Mouse (Mus musculus) forebrain, embryonic 16.5 days (tissue): ENCODE measurements around the gene Tiam1. TPM values are rescaled to one million over a fixed set of nuclear protein-coding genes. Genes with fewer than 3 reads are reported as not detected.

Experiments used
- ATAC-seq: fragments of 200-750 bp; cut with Nextera tagmentation; 2 replicates; pipeline ENCODE4 v1.8.0; 2017; ENCODE audit warnings: mild to moderate bottlenecking, moderate library complexity
- H3K27ac ChIP-seq: fragments of 300-500 bp; sonication (generic); 2 replicates; pipeline ENCODE4 v1.5.1; 2014; ENCODE audit warnings: low read length, control low read depth
- H3K27me3 ChIP-seq: fragments of 300-500 bp; sonication (generic); replicated peaks from 2 replicates; pipeline ENCODE4 v1.6.1; 2014; ENCODE audit warnings: low read length; ENCODE audit not compliant: control insufficient read depth, insufficient read depth
- H3K36me3 ChIP-seq: fragments of 300-500 bp; sonication (generic); 2 replicates; pipeline ENCODE4 v1.6.1; 2014; ENCODE audit not compliant: control insufficient read depth, insufficient read depth
- H3K4me1 ChIP-seq: fragments of 300-500 bp; sonication (generic); replicated peaks from 2 replicates; pipeline ENCODE4 v1.6.1; 2014; ENCODE audit warnings: low read length; ENCODE audit not compliant: control insufficient read depth, insufficient read depth
- H3K4me2 ChIP-seq: fragments of 300-500 bp; sonication (generic); 2 replicates; pipeline ENCODE4 v1.6.1; 2014; ENCODE audit warnings: mild to moderate bottlenecking, low read length, control low read depth
- H3K4me3 ChIP-seq: fragments of 300-500 bp; sonication (generic); replicated peaks from 2 replicates; pipeline ENCODE4 v1.5.1; 2014; ENCODE audit warnings: mild to moderate bottlenecking, low read length, control low read depth
- H3K9ac ChIP-seq: fragments of 300-500 bp; sonication (generic); replicated peaks from 2 replicates; pipeline ENCODE4 v1.6.1; 2014; ENCODE audit warnings: low read depth, low read length, control low read depth
- H3K9me3 ChIP-seq: fragments of 300-500 bp; sonication (generic); 2 replicates; pipeline ENCODE4 v1.6.1; 2016; ENCODE audit warnings: low read length; ENCODE audit not compliant: control insufficient read depth
- WGBS: fragments of 180-500 bp; shearing (Covaris S2); extraction: QIAGEN DNeasy Blood & Tissue Kit; methylation state at CpG from one replicate; pipeline ENCODE4 v1.1.7; 2014; 5-methylcytosine and 5-hydroxymethylcytosine counted together
- polyA plus RNA-seq: library from polyadenylated mRNA; unstranded; fragments of >200 nt; fragmentation: Nextera tagmentation; extraction: Ambion mirVana; gene quantifications from 2 replicates; pipeline ENCODE4 v1.2.1, GENCODE M21; 2015

The Tiam1 gene
- polyA plus RNA-seq, 1 experiment from 2014 or later = 29.5 TPM

GRCm38 (mm10) chr16:90128361-90128760 lies 15.2 kb downstream of the Tiam1 start:
- no peaks in the 10 kb centered on the region for H3K27me3 ChIP-seq
- H3K27ac ChIP-seq = no peak overlapping the region
- H3K9ac ChIP-seq = no peak overlapping the region
- H3K9me3 ChIP-seq = no peaks in the 10 kb centered on the region
- no peak overlapping the region for H3K4me3 ChIP-seq
- no peak overlapping the region for H3K4me2 ChIP-seq
- H3K36me3 ChIP-seq = no peaks in the 10 kb centered on the region
- H3K4me1 ChIP-seq = peaks cover 6% of the 10 kb centered on the region; the same call in 1 of the 2 replicates
- WGBS = 49% methylated on average over 8 of the region's 8 CpGs
- ATAC-seq = no peak

GRCm38 (mm10) chr16:90125318-90126314 lies 18.0 kb downstream of the Tiam1 start:
- Histone ChIP-seq H3K4me1 (peaks cover 6% of the 10 kb centered on the region; the same call in 1 of the 2 replicates), H3K4me2 (no peak overlapping the region), H3K27ac (no peak overlapping the region), H3K27me3 (no peaks in the 10 kb centered on the region), H3K9ac (no peak overlapping the region), H3K9me3 (no peaks in the 10 kb centered on the region; the same call in 1 of the 2 replicates), H3K4me3 (no peak overlapping the region), H3K36me3 (no peaks in the 10 kb centered on the region)
- no peak for ATAC-seq
- 75% methylated on average over 21 of the region's 21 CpGs for WGBS

- ATAC-seq = no peak
- H3K9me3 ChIP-seq = no peaks in the 10 kb centered on the region; the same call in 1 of the 2 replicates
- H3K4me3 ChIP-seq = no peak overlapping the region
- no peaks in the 10 kb centered on the region for H3K36me3 ChIP-seq
- H3K4me2 ChIP-seq = no peak overlapping the region
- H3K4me1 ChIP-seq = no peaks in the 10 kb centered on the region
- H3K27me3 ChIP-seq = no peaks in the 10 kb centered on the region
- H3K27ac ChIP-seq = no peak overlapping the region
- no peak overlapping the region for H3K9ac ChIP-seq
- WGBS = 75% methylated on average over 6 of the region's 6 CpGs
These were observed 20.5 kb downstream of the Tiam1 start for GRCm38 (mm10) chr16:90123091-90123490.

- Histone ChIP-seq H3K4me1 (no peaks in the 10 kb centered on the region), H3K4me2 (no peak overlapping the region), H3K27ac (no peak overlapping the region), H3K27me3 (no peaks in the 10 kb centered on the region), H3K36me3 (no peaks in the 10 kb centered on the region), H3K9me3 (no peaks in the 10 kb centered on the region; the same call in 1 of the 2 replicates), H3K9ac (no peak overlapping the region), H3K4me3 (no peak overlapping the region)
- WGBS = 93% methylated on average over 9 of the region's 9 CpGs
- no peak for ATAC-seq
These were observed 21.1 kb downstream of the Tiam1 start for GRCm38 (mm10) chr16:90122439-90122838.

DNA sequence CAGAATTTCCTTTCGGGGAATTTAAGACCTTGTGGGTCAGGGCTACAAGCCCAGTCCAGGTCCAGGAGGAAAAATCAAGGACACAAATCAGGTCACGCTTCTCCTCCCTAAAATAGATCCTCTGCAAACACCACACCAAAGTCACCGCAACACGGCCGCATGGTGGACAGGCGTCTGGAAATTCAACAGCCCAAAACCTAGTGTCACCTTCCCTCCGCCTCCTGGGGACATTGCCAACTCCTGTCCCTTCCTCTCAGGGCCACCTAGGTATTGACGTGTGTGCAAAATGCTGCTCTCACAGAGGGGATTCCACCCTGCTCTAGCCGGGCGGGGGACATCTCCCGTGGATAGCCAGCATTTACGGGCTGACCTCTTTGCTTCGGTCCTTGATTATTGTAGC lies 21.8 kb downstream of the Tiam1 start:
- no peaks in the 10 kb centered on the region; the same call in 1 of the 2 replicates for H3K9me3 ChIP-seq
- ATAC-seq = no peak
- no peaks in the 10 kb centered on the region for H3K36me3 ChIP-seq
- H3K27ac ChIP-seq = no peak overlapping the region
- no peak overlapping the region for H3K4me3 ChIP-seq
- no peaks in the 10 kb centered on the region for H3K27me3 ChIP-seq
- H3K9ac ChIP-seq = no peak overlapping the region
- no peak overlapping the region for H3K4me2 ChIP-seq
- H3K4me1 ChIP-seq = no peaks in the 10 kb centered on the region; the same call in 1 of the 2 replicates
- 94% methylated on average over 13 of the region's 13 CpGs for WGBS

DNA sequence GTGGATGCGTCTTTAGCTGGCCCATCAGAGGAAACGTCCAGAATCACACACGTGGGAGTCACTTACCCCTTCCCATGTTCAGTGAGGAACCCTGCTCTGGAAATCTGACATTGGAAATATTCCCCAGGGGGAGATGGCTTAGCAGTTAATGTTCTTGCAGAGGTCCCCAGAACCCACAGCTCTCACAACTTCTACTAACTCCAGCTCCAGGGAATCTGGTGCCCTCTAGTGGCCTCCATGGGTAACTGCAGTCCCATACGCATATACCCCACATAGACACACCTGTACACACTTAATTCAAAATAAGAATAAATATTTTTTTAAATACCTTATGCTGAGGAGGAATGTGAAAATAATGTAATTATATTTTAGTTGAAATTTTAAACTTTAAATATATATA lies 23.6 kb downstream of the Tiam1 start:
- Histone ChIP-seq H3K36me3 (no peaks in the 10 kb centered on the region), H3K9ac (no peak overlapping the region), H3K9me3 (no peaks in the 10 kb centered on the region; the same call in 1 of the 2 replicates), H3K4me2 (no peak overlapping the region), H3K4me1 (no peaks in the 10 kb centered on the region; the same call in 1 of the 2 replicates), H3K4me3 (no peak overlapping the region), H3K27ac (no peak overlapping the region), H3K27me3 (no peaks in the 10 kb centered on the region)
- 95% methylated on average over 4 of the region's 4 CpGs for WGBS
- no peak for ATAC-seq

DNA sequence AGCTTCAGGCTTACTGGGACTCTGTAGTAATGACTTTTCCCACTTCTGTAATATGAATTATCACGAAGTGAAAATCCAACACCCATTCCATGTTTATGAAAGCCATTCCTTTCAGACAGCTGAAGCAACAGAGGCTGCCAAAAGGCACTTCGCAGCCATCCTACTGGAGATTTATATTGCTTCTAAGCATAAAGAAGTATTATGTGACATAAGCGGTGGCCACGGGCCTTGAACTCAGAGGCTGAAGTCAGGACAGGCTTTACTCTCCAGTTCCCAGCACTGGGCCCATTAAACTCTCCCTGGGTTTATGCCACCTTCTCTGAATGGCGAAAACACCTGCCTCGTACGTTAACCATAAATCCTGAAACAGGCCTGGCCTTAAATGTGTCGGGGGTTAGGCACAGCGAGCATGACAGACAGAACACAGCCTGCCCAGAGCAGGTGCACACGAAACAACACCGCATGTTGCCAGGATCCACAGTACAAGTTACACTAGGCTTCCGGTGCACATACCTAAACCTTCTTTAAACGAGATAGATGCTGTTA lies 26.9 kb downstream of the Tiam1 start:
- no peak for ATAC-seq
- 88% methylated on average over 13 of the region's 13 CpGs for WGBS
- Histone ChIP-seq H3K4me2 (no peak overlapping the region), H3K27ac (no peak overlapping the region), H3K9me3 (no peaks in the 10 kb centered on the region; the same call in 1 of the 2 replicates), H3K4me1 (peaks cover 7% of the 10 kb centered on the region), H3K4me3 (no peak overlapping the region), H3K36me3 (no peaks in the 10 kb centered on the region), H3K9ac (no peak overlapping the region), H3K27me3 (no peaks in the 10 kb centered on the region)

- Histone ChIP-seq H3K27ac (no peak overlapping the region), H3K4me1 (peaks cover 7% of the 10 kb centered on the region), H3K36me3 (no peaks in the 10 kb centered on the region), H3K9ac (no peak overlapping the region), H3K4me3 (no peak overlapping the region), H3K27me3 (no peaks in the 10 kb centered on the region), H3K9me3 (no peaks in the 10 kb centered on the region), H3K4me2 (no peak overlapping the region)
- WGBS = 88% methylated on average over 11 of the region's 11 CpGs
- no peak for ATAC-seq
These were observed 30.9 kb downstream of the Tiam1 start for GRCm38 (mm10) chr16:90112577-90113155.

GRCm38 (mm10) chr16:90109500-90109899 lies 34.1 kb downstream of the Tiam1 start:
- Histone ChIP-seq H3K27ac (no peak overlapping the region), H3K9me3 (no peaks in the 10 kb centered on the region), H3K27me3 (no peaks in the 10 kb centered on the region), H3K36me3 (no peaks in the 10 kb centered on the region), H3K4me1 (peaks cover 7% of the 10 kb centered on the region), H3K9ac (no peak overlapping the region), H3K4me3 (no peak overlapping the region), H3K4me2 (no peak overlapping the region)
- no peak for ATAC-seq
- WGBS = 65% methylated on average over 2 of the region's 3 CpGs
